Mouse (Mus musculus): ENCODE results near the gene Gm8362.
"Not testable (repeated sequence)": the region's sequence is repeated elsewhere in the genome, so short reads cannot be mapped to it uniquely, and the experiment has no call there.

Gene Gm8362

DNA sequence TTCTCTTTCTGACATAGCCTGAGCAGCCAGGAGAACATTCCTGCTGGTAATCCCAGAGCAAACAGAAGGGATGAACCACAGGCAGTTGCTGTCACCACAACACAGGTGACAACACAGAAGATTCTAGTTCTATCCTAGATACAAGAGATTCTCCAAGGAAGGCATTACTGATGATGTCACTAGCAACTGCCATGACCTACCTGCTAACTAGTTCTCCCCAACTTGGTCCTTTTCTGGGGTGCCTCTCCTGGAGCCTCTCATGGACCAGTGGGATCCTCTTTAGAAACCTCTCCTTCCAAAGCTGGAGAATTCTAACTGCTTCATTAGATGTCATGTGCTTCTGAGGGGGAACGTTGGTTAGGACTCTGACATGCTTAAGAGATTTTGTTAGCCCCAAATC lies at the start of gene Gm8362:
Gm8362 (minus strand) TSS at position 101 of the 400 bp plus-strand sequence.
- not testable (repeated sequence) for ATAC-seq (ENCODE audit: insufficient number of reproducible peaks, low FRiP score, low TSS enrichment)

DNA sequence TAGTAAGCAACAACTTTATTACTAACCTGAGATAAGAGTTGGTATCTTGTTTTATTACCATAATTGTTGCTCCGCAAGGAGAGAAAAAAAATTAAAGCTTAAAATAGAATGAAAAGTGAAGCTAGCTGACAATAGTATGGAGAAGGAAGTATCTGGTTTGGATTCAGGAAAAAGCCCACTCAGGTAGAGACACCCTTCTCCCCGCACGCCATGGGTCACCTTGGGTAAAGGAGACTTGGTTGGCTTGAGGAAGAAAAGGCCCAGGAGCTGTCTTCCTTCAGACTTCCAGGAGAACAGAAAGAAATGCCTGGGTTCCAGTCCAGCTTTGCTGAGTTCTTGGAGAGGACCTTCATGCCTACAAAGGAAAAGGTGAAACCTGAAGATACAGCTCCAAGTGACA lies 49.1 kb upstream of the Gm8362 start:
- ATAC-seq (ENCODE audit: insufficient number of reproducible peaks, low FRiP score, low TSS enrichment) = not testable (repeated sequence)

DNA sequence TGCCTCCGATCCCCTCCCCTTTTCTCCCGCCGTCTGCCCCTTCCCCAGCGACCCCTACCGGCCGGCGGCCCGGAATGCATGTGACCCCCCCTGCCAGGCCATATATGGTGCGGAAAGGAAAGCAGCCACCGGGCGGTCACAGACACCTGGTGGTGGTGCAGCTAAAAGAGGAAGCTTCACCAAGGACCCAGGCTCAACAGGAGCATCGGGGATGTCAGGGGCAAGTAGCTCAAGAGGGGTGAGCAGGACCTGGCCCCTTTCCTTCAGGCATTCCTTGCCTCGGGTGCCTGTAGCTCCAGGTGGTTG lies 17.0 kb downstream of the Gm8362 start:
- not testable (repeated sequence) for ATAC-seq (ENCODE audit: insufficient number of reproducible peaks, low FRiP score, low TSS enrichment)

DNA sequence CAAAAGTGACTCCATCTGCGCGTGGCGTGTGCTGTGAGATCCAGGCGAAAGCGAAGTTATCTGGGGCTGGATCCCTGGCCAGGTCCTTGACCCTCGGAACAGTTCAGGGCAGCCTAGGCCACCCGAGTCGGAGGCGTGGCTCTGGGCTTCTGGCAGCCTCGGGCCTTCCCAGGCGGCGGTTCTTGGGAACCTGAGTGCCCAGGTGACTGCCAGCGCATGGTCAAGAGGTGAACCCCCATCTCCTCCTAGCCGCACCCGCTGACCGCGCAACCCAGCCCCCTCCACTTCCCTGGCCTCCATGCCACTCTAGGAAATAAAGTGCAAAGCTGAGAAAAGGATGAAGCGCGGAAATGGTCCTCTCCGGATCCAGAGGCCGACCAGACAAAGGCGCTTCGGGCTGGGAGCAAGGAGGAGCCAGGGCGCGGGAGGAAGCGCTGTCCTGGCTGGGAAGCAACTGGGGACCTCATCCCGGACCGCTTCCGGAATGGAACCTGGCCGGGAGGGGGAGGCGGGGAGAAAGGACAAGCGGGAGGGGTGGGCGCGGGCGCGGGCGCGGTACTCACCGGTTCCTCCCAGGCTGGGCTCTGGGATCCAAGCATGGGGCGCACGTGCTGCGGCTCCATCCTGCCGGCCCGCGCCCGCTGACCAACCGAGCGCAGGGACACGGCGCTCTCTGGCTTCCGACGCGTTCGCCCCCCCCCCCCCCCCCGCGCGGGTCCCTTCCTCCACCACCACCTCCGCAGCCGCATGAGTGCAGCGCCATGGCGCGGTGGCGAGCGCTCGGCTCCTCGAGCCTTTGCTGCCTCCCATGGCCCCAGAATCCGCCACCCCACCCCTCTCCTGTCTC lies 17.6 kb downstream of the Gm8362 start:
- ATAC-seq (ENCODE audit: insufficient number of reproducible peaks, low FRiP score, low TSS enrichment) = not testable (repeated sequence)

DNA sequence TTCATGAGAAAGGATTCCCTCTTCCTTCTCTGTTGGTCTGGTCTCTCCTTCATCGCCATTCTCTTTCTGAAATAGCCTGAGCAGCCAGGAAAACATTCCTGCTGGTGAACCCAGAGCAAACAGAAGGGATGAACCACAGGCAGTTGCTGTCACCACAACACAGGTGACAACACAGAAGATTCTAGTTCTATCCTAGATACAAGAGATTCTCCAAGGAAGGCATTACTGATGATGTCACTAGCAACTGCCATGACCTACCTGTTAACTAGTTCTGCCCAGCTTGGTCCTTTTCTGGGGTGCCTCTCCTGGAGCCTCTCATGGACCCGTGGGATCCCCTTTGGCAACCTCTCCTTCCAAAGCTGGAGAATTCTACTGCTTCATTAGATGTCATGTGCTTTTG lies 32.0 kb downstream of the Gm8362 start, which contains the start of gene Gm3636:
Gm3636 (minus strand) TSS at position 101 of the 400 bp plus-strand sequence.
- ATAC-seq (ENCODE audit: insufficient number of reproducible peaks, low FRiP score, low TSS enrichment) = not testable (repeated sequence)

DNA sequence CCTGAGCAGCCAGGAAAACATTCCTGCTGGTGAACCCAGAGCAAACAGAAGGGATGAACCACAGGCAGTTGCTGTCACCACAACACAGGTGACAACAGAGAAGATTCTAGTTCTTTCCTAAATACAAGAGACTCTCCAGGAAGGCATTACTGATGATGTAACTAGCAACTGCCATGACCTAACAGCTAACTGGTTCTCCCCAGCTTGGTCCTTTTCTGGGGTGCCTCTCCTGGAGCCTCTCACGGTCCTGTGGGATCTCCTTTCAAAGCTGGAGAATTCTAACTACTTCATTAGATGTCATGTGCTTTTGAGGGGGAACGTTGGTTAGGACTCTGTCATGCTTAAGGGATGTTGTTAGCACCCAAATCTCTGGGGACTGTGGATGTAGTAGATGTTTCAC lies 54.1 kb downstream of the Gm8362 start, which contains the start of gene Gm8050:
Gm8050 (minus strand) TSS at position 101 of the 400 bp plus-strand sequence.
- ATAC-seq (ENCODE audit: insufficient number of reproducible peaks, low FRiP score, low TSS enrichment) = not testable (repeated sequence)

Data from cerebellum, adult (tissue).